ENCODE assay signal across 8 mouse cellular contexts in the genomic region with DNA sequence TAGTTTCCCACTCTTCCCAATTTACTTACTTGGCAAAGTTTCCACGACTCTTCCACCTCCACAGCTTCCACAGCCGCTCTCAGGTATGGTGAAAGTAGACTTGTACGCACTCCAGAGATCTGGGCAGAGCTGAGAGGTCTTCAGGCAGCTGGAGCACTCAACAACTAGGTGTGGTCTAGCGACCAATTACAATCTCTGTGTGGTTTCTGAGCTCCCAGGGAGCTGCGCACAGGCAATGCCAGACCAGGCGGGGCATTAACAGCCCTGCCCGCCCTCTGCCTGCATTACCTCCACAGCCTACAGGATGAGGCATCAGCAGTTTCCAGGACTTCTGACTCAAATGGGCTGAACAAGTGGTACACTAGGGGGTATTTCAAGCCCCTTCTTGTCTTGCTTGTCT. TPM values are rescaled to one million over a fixed set of nuclear protein-coding genes. Genes with fewer than 3 reads are reported as not detected.
DNase-seq lines count a peak whose midpoint lies in the region; ATAC-seq and TF ChIP-seq lines count a peak whose summit lies in the region.

A gene (minus strand): TSS at position 208 of the 400 bp plus-strand sequence.

- WGBS in kidney, adult 2 months, result 92% methylated on average over 7 of the region's 7 CpGs
- WGBS in bone marrow, adult 2 months, result 81% methylated on average over 7 of the region's 7 CpGs
- WGBS in hindbrain, embryonic 14.5 days, result 85% methylated on average over 7 of the region's 7 CpGs
- WGBS in midbrain, embryonic 12.5 days, result 89% methylated on average over 7 of the region's 7 CpGs

- no peak within 1 kb of the TSS for H3K27ac ChIP-seq in kidney, adult 2 months (ENCODE audit: insufficient read depth, low read depth, low read length)
- H3K27ac ChIP-seq in CH12.LX (ENCODE audit: insufficient read depth, low read depth), result no peak within 1 kb of the TSS
- H3K27ac ChIP-seq in bone marrow, adult 2 months (ENCODE audit: control insufficient read depth, insufficient read depth, low read depth, low read length, poor library complexity), result no peak within 1 kb of the TSS; the same call in 1 of the 2 replicates
- H3K27ac ChIP-seq in hindbrain, embryonic 14.5 days, result peak within 1 kb of the TSS; percentile 68
- H3K27ac ChIP-seq in midbrain, embryonic 12.5 days (replicated peaks), result peak within 1 kb of the TSS; percentile 57

- H3K4me3 ChIP-seq in kidney, adult 2 months (ENCODE audit: insufficient read depth, low read depth, low read length), result peak within 1 kb of the TSS; percentile 86
- H3K4me3 ChIP-seq in CH12.LX (replicated peaks in 1 of 3; ENCODE audit: low read depth in 2 of 3, low read length in 2 of 3, poor library complexity in 1 of 3), result peak within 1 kb of the TSS in 2 of 3 experiments; percentile 95
- peak within 1 kb of the TSS; percentile 95 for H3K4me3 ChIP-seq in bone marrow, adult 2 months (replicated peaks; ENCODE audit: control insufficient read depth, low read depth, low read length)
- peak within 1 kb of the TSS; percentile 89 for H3K4me3 ChIP-seq in hindbrain, embryonic 14.5 days (replicated peaks; ENCODE audit: low read length)
- peak within 1 kb of the TSS; percentile 91 for H3K4me3 ChIP-seq in midbrain, embryonic 12.5 days

- no peaks in the 10 kb centered on the region for H3K4me1 ChIP-seq in kidney, adult 2 months (ENCODE audit: control insufficient read depth, insufficient read depth, low read length)
- H3K4me1 ChIP-seq in CH12.LX (ENCODE audit: control insufficient read depth in 1 of 2, insufficient read depth in 2 of 2), result peaks cover 3 to 21% of the 10 kb centered on the region in 2 experiments
- H3K4me1 ChIP-seq in bone marrow, adult 2 months (ENCODE audit: control insufficient read depth, insufficient read depth, low read length), result peaks cover 2% of the 10 kb centered on the region
- peaks cover 7% of the 10 kb centered on the region; the same call in 1 of the 2 replicates for H3K4me1 ChIP-seq in hindbrain, embryonic 14.5 days (replicated peaks; ENCODE audit: control insufficient read depth, insufficient read depth, low read length)
- peaks cover 31% of the 10 kb centered on the region for H3K4me1 ChIP-seq in midbrain, embryonic 12.5 days

- TF ChIP-seq POLR2A in kidney, adult 2 months (IDR thresholded peaks at IDR 0.05; ENCODE audit: low read depth, low read length), result no peak
- TF ChIP-seq POLR2A in CH12.LX (IDR thresholded peaks at IDR 0.05; ENCODE audit: low read depth, low read length), result no peak
- TF ChIP-seq POLR2A in bone marrow, adult 2 months (IDR thresholded peaks at IDR 0.05; ENCODE audit: borderline replicate concordance, control insufficient read depth, low read depth, low read length), result no peak

- no peaks in the 10 kb centered on the region for H3K9me3 ChIP-seq in CH12.LX (replicated peaks; ENCODE audit: low read length)
- H3K9me3 ChIP-seq in hindbrain, embryonic 14.5 days (ENCODE audit: control insufficient read depth, low read length), result no peaks in the 10 kb centered on the region
- H3K9me3 ChIP-seq in midbrain, embryonic 12.5 days, result no peaks in the 10 kb centered on the region

- no peaks in the 10 kb centered on the region; the same call in none of the 2 replicates for H3K79me2 ChIP-seq in CH12.LX (replicated peaks; ENCODE audit: control insufficient read depth, extremely low read depth, insufficient read depth, poor library complexity, severe bottlenecking)

- TF ChIP-seq CTCF in kidney, adult 2 months (conservative IDR thresholded peaks at IDR 0.05; ENCODE audit: insufficient read depth, insufficient read length, low read depth, low read length), result no peak
- no peak for TF ChIP-seq CTCF in CH12.LX (conservative IDR thresholded peaks at IDR 0.05 in 1 of 2, IDR thresholded peaks at IDR 0.05 in 1 of 2; ENCODE audit: low read depth in 2 of 2, low read length in 2 of 2)
- no peak for TF ChIP-seq CTCF in bone marrow, adult 2 months (IDR thresholded peaks at IDR 0.05; ENCODE audit: control insufficient read depth, insufficient read depth, low read length)

- no peak for TF ChIP-seq EP300 in CH12.LX (IDR thresholded peaks at IDR 0.05; ENCODE audit: low read length)

- no peaks in the 10 kb centered on the region for H3K36me3 ChIP-seq in kidney, adult 2 months (ENCODE audit: control insufficient read depth, insufficient read depth, low read length)
- H3K36me3 ChIP-seq in CH12.LX (replicated peaks in 1 of 2; ENCODE audit: control insufficient read depth in 1 of 2, insufficient read depth in 1 of 2, low read length in 1 of 2), result peaks cover 18 to 65% of the 10 kb centered on the region in 2 experiments
- H3K36me3 ChIP-seq in hindbrain, embryonic 14.5 days (replicated peaks; ENCODE audit: control insufficient read depth, insufficient read depth), result peaks cover 37% of the 10 kb centered on the region
- H3K36me3 ChIP-seq in midbrain, embryonic 12.5 days, result peaks cover 28% of the 10 kb centered on the region

- no peak for TF ChIP-seq RAD21 in CH12.LX (IDR thresholded peaks at IDR 0.05; ENCODE audit: low read depth, low read length)

- dilution Hi-C loops in CH12.LX (cut with MboI; ENCODE audit: extremely low pct_ligation_motif_present, extremely low pct_unique_long_range_greater_than_20kb, low sequenced_read_pairs), result no loop called here

- no peak within 1 kb of the TSS for H3K9ac ChIP-seq in CH12.LX (ENCODE audit: insufficient read depth, low read depth)
- H3K9ac ChIP-seq in hindbrain, embryonic 14.5 days, result peak within 1 kb of the TSS; percentile 56
- H3K9ac ChIP-seq in midbrain, embryonic 12.5 days (replicated peaks), result peak within 1 kb of the TSS; percentile 52

- no peak for DNase-seq in kidney, adult 2 months
- no peak for DNase-seq in kidney, adult 18-20 months
- DNase-seq in CH12.LX (ENCODE audit: extremely low read depth), result no peak
- DNase-seq in hindbrain, embryonic 14.5 days (ENCODE audit: low spot score), result no peak
- no peak for DNase-seq in ovary, postnatal 10 days (ENCODE audit: low spot score)
- no peak for DNase-seq in right cerebral cortex, postnatal 36 days (ENCODE audit: low spot score in 2 of 2)

- H3K4me2 ChIP-seq in CH12.LX (ENCODE audit: insufficient read depth, low read depth, poor library complexity, severe bottlenecking), result 0 out of 2 replicates have a peak within 1 kb of the TSS, but pooled peaks have one; percentile 21
- peak within 1 kb of the TSS; percentile 87 for H3K4me2 ChIP-seq in hindbrain, embryonic 14.5 days (replicated peaks)
- peak within 1 kb of the TSS; percentile 92 for H3K4me2 ChIP-seq in midbrain, embryonic 12.5 days (replicated peaks)

- in situ Hi-C loops in CH12.LX (cut with MboI; ENCODE audit: low pct_ligation_motif_present, low pct_unique_long_range_greater_than_20kb, low sequenced_read_pairs), result no loop called here

- H3K27me3 ChIP-seq in kidney, adult 2 months (replicated peaks; ENCODE audit: control insufficient read depth, insufficient read depth, low read length), result no peaks in the 10 kb centered on the region
- H3K27me3 ChIP-seq in CH12.LX (replicated peaks), result no peaks in the 10 kb centered on the region
- H3K27me3 ChIP-seq in hindbrain, embryonic 14.5 days (ENCODE audit: control insufficient read depth, insufficient read depth, low read length), result no peaks in the 10 kb centered on the region
- H3K27me3 ChIP-seq in midbrain, embryonic 12.5 days, result peaks cover 6% of the 10 kb centered on the region; the same call in 1 of the 2 replicates

- ATAC-seq in hindbrain, embryonic 14.5 days (ENCODE audit: low FRiP score), result no peak
- no peak for ATAC-seq in midbrain, embryonic 12.5 days (ENCODE audit: low FRiP score, low read depth)

TF ChIP-seq in CH12.LX, 34 proteins besides CTCF, POLR2A, EP300 and RAD21:
- no peak for TF ChIP-seq CHD2 (IDR thresholded peaks at IDR 0.05; ENCODE audit: low read length)
- TF ChIP-seq JUND (conservative IDR thresholded peaks at IDR 0.05; ENCODE audit: low read depth, low read length), result no peak
- no peak for TF ChIP-seq CHD1 (IDR thresholded peaks at IDR 0.05; ENCODE audit: low read depth, low read length)
- no peak for TF ChIP-seq BHLHE40 (IDR thresholded peaks at IDR 0.05; ENCODE audit: low read depth, low read length)
- TF ChIP-seq MYC (IDR thresholded peaks at IDR 0.05; ENCODE audit: low read depth, low read length), result no peak
- no peak for TF ChIP-seq MXI1 (IDR thresholded peaks at IDR 0.05; ENCODE audit: low read depth, low read length)
- TF ChIP-seq ZNF384 (IDR thresholded peaks at IDR 0.05; ENCODE audit: low read depth, low read length), result no peak
- TF ChIP-seq JUN (IDR thresholded peaks at IDR 0.05; ENCODE audit: insufficient read depth, low read depth, low read length), result no peak
- TF ChIP-seq TCF12 (IDR thresholded peaks at IDR 0.05; ENCODE audit: low read depth, low read length), result no peak
- TF ChIP-seq IRF4 (IDR thresholded peaks at IDR 0.05; ENCODE audit: low read depth, low read length), result no peak
- TF ChIP-seq MAFK (IDR thresholded peaks at IDR 0.05; ENCODE audit: insufficient replicate concordance, low read length), result no peak
- TF ChIP-seq RCOR1 (conservative IDR thresholded peaks at IDR 0.05; ENCODE audit: low read depth, low read length), result no peak
- TF ChIP-seq NRF1 (IDR thresholded peaks at IDR 0.05; ENCODE audit: low read depth, low read length), result no peak
- no peak for TF ChIP-seq ELF1 (IDR thresholded peaks at IDR 0.05; ENCODE audit: low read depth, low read length)
- no peak for TF ChIP-seq SMC3 (IDR thresholded peaks at IDR 0.05; ENCODE audit: low read depth, low read length)
- TF ChIP-seq SIN3A (IDR thresholded peaks at IDR 0.05; ENCODE audit: low read length), result no peak
- TF ChIP-seq ZMIZ1 (IDR thresholded peaks at IDR 0.05; ENCODE audit: low read depth, low read length), result no peak
- TF ChIP-seq KAT2A (IDR thresholded peaks at IDR 0.05; ENCODE audit: insufficient replicate concordance, low read length), result no peak
- TF ChIP-seq UBTF (IDR thresholded peaks at IDR 0.05; ENCODE audit: low read depth, low read length), result no peak
TF ChIP-seq in CH12.LX: peak in this region for 0.

RNA-seq across cellular contexts. Expression of the gene that starts here (rescaled TPM):
- polyA plus RNA-seq in kidney, adult 2 months (2012; rRNA removed), result 2.0 and 2.9 TPM in 2 replicates
- total RNA-seq in CH12.LX (2012; rRNA removed), result 0.38 and 0.63 TPM in 2 replicates
- not detected in 2 replicates for total RNA-seq in CH12.LX (2014; rRNA removed)
- polyA plus RNA-seq in CH12.LX (2012; ENCODE audit: insufficient read length, low read depth), result not detected in 2 replicates
- polyA plus RNA-seq in bone marrow, adult 2 months (2011; ENCODE audit: insufficient read depth, insufficient read length, low replicate concordance, missing spikeins), result 1.3 TPM in 1 of 2 replicates, not detected in the other
- polyA plus RNA-seq in hindbrain, embryonic 14.5 days (2014; fragmentation: Nextera tagmentation; extraction: Ambion mirVana), result 0.67 and 0.74 TPM in 2 replicates
- 1.1 and 1.9 TPM in 2 replicates for polyA plus RNA-seq in midbrain, embryonic 12.5 days (2016; fragmentation: Nextera tagmentation; extraction: Ambion mirVana)

Comparison
In these comparisons a context has a peak if more than half of its experiments do, and no peak if none do; other contexts are left out.
1. H3K27ac ChIP-seq: peak in hindbrain, embryonic 14.5 days (single experiment) and midbrain, embryonic 12.5 days (single experiment); none in kidney, adult 2 months (single experiment), CH12.LX (single experiment) and bone marrow, adult 2 months (single experiment).
2. H3K4me2 ChIP-seq: peak in every context shown above with its lines; median percentile 92 in midbrain, embryonic 12.5 days; 87 in hindbrain, embryonic 14.5 days; 21 in CH12.LX.
3. Peak in every context shown above with its lines, with median percentiles within 50 percentile points of each other: H3K4me3 ChIP-seq.